Mouse (Mus musculus) heart, adult 11 months (tissue): ENCODE data around the gene Ifi47.

Experiments
- DNase-seq: peaks from one replicate; pipeline ENCODE4 v3.0.0; 2022

Gene Ifi47

DNA sequence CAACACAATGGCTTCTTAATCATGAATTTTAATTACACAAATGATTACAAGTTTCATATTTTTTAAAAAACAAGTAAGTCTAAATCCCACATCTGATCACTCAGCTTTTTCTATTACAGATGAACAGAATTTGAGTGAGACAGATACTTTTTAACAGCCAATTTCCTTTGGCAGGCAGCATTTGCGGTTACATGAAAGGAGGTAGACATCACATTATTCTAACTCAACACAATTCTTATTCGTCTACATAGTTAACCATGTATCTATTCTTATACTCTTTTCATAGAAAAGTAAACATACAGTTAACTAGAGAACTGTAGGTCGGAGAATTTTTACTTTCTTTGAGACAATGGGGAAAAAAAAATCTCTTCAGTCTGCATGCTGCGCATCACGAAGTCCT lies 14.2 kb downstream of the Ifi47 start:
- peak; percentile 11 for DNase-seq

DNA sequence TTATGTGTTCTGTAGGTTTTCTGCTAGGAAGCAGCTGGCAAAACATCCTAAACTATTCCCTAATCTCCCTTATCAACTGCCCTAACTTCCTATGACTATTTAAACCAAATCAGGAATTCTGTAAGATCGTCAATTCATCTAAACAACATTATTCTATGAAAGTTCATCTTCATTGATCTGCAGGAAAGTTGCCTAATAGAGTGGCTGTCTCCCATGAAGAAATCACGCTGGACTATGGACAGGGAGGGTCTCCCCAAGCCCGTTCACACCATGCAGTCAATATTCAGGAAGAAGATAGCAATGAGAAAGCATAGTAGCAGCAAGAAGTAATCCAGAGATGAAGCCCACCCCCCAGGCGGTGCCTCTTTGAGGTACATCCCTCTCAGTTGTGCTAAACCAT lies 14.8 kb downstream of the Ifi47 start:
- peak; percentile 24 for DNase-seq

- DNase-seq = peak; percentile 88
Measured at GRCm38 (mm10) chr11:49092053-49092586, 15.7 kb downstream of the Ifi47 start.

GRCm38 (mm10) chr11:49092786-49093185 lies 16.4 kb downstream of the Ifi47 start:
- DNase-seq = peak; percentile 76

DNA sequence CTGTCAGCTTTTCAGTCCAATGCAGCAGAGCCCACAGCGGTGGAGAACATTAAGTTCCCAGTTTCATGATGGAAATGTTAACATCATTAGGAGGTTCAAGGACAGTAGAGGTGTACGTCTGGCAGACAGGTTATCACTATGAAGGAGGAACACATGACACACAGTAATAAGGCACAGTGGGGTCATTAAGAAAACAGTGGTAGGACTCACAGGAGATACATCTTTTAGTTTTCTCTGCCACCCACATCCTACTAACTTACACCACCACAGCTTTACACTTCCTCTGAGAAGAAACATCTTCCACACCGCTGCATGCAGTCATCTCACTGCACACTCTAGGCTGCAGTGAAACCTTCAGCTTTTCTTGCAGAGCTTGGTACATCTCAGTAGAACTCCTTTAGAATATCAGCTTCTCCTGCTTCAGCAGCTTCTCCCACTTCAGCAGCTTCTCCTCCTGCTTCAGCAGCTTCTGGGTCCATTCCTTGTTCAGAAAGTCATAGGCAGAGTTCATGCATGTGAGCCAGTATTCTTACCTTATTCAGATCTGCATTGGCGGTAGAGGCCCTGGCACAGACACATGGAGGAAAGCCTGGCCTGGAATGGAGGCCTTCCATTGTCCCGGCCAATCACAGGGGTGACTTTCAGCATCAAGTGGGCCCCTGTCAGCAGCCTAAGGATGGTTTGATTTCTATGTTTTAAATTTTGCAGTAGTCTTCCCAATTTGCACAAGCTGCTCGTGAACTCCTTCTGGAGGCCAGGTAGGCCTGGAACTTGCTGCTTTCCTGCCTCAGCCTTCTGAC lies 17.7 kb downstream of the Ifi47 start:
- DNase-seq = peak; percentile 86

- DNase-seq = peak; percentile 81
Measured at GRCm38 (mm10) chr11:49095367-49095766, 19.0 kb downstream of the Ifi47 start.

- DNase-seq = peak; percentile 81
Measured at GRCm38 (mm10) chr11:49100409-49100808, 24.0 kb downstream of the Ifi47 start.

DNA sequence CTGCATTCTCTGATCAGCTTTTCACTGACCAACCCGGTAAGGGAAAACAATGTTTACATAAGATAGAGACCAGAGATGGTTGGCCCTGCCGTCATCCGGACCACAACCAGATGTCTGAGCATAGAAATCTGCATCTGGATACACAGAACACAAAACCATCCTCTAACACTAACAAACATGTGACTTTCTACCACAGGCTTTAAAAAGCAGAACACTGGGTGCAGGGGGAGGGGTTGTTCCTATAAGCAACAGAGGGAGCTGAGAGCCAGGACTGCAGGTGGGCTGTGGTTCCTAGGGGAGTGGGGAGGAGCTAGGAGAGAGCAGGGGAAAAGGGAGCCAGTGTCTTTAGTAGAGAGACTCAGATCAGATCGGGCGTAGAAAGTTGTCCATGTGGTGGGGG lies 25.1 kb downstream of the Ifi47 start:
- peak; percentile 79 for DNase-seq

GRCm38 (mm10) chr11:49103047-49103693 lies 26.8 kb downstream of the Ifi47 start:
- peak; percentile 96 for DNase-seq

- DNase-seq = peak; percentile 74
Measured at GRCm38 (mm10) chr11:49105752-49106151, 29.4 kb downstream of the Ifi47 start.

DNA sequence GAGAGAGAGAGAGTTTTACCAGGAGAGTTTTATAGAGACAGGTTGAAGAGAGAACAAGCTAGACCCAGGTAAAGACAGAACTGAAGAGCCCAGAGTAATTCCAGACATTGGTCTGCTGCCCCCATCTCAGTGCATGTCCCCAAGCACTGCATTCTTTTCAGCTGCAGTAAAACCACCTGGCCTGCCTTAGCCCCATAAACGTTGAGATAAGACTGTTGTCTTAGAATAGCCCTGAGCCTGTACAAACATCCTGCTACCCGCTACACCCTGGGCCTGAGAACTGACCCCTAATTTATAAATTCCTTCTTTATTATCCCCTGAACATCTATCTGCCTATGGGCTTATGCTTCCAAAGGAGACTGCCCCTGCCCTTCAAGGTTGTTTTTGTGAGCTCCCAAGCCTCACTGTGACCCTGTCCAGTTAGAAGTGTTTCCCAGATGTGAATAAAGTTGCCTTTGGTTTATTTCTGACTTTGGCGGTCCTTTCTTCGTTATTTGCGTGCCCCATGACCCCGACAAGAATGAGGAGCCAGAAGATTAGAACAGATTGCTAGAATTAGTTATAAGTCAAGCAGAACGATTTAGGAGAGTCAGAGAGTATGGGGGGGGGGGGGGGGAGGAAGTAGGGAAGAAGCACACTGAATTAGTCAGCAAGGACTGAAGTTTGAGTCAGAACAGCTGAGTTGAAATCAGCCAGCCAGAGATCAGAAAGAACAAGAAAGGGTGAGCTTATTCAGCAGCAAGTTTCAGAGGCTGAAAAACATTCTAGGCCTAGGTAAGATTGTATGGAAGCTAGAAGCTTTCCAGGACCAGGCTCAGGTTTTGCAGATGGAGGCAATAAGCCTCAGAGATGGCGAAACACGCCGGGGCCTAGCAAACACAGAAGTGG lies 31.5 kb downstream of the Ifi47 start:
- peak; percentile 85 for DNase-seq

DNA sequence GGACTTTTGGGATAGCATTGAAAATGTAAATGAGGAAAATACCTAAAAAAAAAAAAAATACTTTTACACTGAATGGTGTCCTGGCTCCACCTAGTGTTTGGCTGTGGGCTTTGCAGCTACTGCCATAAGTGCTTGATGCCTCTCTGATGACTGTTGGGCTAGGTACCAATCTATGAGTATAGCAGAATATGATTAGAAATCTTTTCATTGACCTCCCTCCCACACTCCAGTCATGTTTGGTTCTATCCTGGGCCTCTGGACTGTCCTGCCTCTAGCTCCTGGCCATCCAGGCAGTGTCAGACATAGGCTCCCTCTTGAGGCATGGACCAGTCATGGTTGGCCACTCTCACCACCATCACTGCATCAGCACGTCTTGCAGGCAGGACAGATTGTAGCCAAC lies 32.4 kb downstream of the Ifi47 start:
- DNase-seq = peak; percentile 74

GRCm38 (mm10) chr11:49111000-49111399 lies 34.6 kb downstream of the Ifi47 start:
- peak; percentile 85 for DNase-seq

DNA sequence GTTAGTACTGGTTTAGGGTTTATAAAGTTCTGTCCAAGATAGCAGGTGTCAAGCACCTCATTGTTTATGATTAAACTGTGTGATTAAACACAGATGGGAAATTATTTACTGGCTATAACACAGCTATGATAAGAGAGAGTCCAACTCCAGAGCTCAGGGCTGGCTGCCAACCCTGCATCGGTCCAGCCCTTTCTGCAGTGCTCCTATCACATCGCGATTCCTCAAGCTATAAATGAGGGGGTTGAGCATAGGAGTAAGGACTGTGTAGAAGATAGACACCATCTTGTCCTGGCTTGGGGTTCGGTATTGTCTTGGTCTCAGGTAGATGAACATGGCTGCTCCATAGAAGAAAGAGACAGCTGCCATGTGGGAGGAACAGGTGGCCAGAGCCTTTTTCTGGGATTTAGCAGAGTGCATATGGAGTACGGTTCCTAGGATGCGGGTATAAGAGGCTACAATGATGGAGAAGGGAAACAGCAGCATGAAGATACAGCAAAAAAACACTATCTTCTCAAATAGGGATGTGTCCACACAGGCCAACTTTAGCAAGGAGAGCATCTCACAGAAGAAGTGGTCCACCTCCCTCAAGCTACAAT lies 36.3 kb downstream of the Ifi47 start:
- DNase-seq = peak; percentile 86

- peak; percentile 84 for DNase-seq
Measured at GRCm38 (mm10) chr11:49114158-49114557, 37.8 kb downstream of the Ifi47 start.

DNA sequence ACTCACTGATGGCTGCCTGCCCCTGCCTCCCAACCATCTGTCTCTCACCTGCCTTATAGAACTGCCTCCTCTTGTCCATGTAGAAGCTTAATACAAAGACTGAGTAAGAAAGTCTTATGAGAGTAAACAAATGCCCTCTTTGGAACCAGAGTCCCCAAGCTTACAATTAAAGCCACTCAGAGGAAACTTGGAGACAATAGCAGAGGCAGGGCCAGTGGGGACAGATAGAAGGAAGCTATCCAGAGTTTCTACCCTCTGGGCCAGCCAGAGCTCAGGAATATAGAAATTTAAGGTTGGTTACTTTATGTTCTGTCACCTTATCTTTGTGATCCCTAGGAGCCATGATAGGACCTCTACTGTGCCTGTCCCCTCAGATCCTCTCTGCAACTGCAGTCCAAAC lies 38.4 kb downstream of the Ifi47 start, which contains the start of gene Olfr1396:
Gene Olfr1396, minus strand, starts transcription at position 101 of the 400 bp plus-strand sequence.
- no peak for DNase-seq

DNA sequence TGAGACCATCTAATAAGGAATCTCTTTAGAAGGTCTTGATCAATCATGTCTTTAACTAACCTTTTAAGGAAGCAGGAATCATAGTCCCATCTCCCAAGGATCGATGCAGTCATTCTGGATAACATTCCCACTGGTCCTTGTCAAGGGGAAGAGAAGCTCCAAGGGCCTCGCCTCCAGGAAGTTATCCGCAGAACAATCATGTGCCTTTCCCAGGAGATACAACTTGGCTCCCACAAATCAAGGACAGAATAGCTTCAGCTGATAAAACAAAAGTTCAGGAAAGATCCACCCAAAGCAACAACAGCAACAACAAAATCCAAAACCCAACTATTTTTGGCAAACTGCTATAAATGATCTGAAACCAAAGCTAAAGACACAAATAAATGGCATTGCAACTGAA lies 43.2 kb downstream of the Ifi47 start:
- DNase-seq = peak; percentile 94

GRCm38 (mm10) chr11:49124169-49124568 lies 47.8 kb downstream of the Ifi47 start:
- DNase-seq = no peak

DNA sequence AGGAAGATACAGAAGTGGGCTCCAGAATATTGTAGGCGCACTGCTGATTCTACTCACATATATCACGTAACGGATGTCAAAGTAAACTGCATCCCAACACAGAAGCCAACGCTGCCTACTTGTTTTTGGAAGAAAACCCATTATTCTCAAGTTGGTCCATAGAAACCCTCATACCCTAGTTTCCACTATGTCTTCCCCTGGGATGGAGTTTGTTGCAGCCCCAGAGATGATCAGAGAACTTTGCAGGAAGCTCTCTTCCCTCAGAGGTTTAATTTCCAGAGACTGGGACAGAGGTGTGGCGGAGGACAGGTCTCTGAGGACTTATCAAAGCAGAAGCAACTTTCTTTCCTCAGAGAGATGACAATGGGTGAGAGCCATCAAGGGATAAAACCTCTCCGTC lies 65.6 kb downstream of the Ifi47 start, which contains the start of gene Olfr1395:
Gene Olfr1395, plus strand, starts transcription at position 301 of the 400 bp plus-strand sequence.
- no peak for DNase-seq
